Mouse (Mus musculus) hindbrain, embryonic 14.5 days (tissue): Measurements from ENCODE around the gene Kcnc3. TPM values are rescaled to one million over a fixed set of nuclear protein-coding genes. Genes with fewer than 3 reads are reported as not detected.

Source experiments
- ATAC-seq: fragments of 200-750 bp; cut with Nextera tagmentation; 2 replicates; pipeline ENCODE4 v1.8.0; 2017; ENCODE audit warnings: moderate number of reproducible peaks, mild to moderate bottlenecking, moderate TSS enrichment, moderate library complexity; ENCODE audit not compliant: low FRiP score
- DNase-seq: peaks from one replicate; pipeline ENCODE4 v3.0.0-alpha.2; 2015; ENCODE audit warnings: low spot score
- H3K27ac ChIP-seq: fragments of 300-500 bp; sonication (generic); 2 replicates; pipeline ENCODE4 v1.5.1; 2014; ENCODE audit warnings: mild to moderate bottlenecking, moderate library complexity
- H3K27me3 ChIP-seq: fragments of 300-500 bp; sonication (generic); 2 replicates; pipeline ENCODE4 v1.6.1; 2014; ENCODE audit warnings: mild to moderate bottlenecking, low read length, mixed read lengths; ENCODE audit not compliant: control insufficient read depth, insufficient read depth
- H3K36me3 ChIP-seq: fragments of 300-500 bp; sonication (generic); replicated peaks from 2 replicates; pipeline ENCODE4 v1.6.1; 2014; ENCODE audit not compliant: control insufficient read depth, insufficient read depth
- H3K4me1 ChIP-seq: fragments of 300-500 bp; sonication (generic); replicated peaks from 2 replicates; pipeline ENCODE4 v1.6.1; 2014; ENCODE audit warnings: antibody characterized with exemption, low read length, mixed read lengths; ENCODE audit not compliant: control insufficient read depth, insufficient read depth
- H3K4me2 ChIP-seq: fragments of 300-500 bp; sonication (generic); replicated peaks from 2 replicates; pipeline ENCODE4 v1.6.1; 2014; ENCODE audit warnings: mild to moderate bottlenecking, moderate library complexity
- H3K4me3 ChIP-seq: fragments of 300-500 bp; sonication (generic); replicated peaks from 2 replicates; pipeline ENCODE4 v1.5.1; 2014; ENCODE audit warnings: mild to moderate bottlenecking, low read length
- H3K9ac ChIP-seq: fragments of 300-500 bp; sonication (generic); 2 replicates; pipeline ENCODE4 v1.6.1; 2014
- H3K9me3 ChIP-seq: fragments of 300-500 bp; sonication (generic); 2 replicates; pipeline ENCODE4 v1.6.1; 2016; ENCODE audit warnings: low read length; ENCODE audit not compliant: control insufficient read depth
- WGBS: fragments of 180-500 bp; shearing (Covaris S2); extraction: QIAGEN DNeasy Blood & Tissue Kit; methylation state at CpG from one replicate; pipeline ENCODE4 v1.1.7; 2014; 5-methylcytosine and 5-hydroxymethylcytosine counted together
- polyA plus RNA-seq: library from polyadenylated mRNA; unstranded; fragments of >200 nt; fragmentation: Nextera tagmentation; extraction: Ambion mirVana; gene quantifications from 2 replicates; pipeline ENCODE4 v1.2.1, GENCODE M21; 2014

Gene Kcnc3
- polyA plus RNA-seq, 1 experiment from 2014 or later = 8.6 TPM

DNA sequence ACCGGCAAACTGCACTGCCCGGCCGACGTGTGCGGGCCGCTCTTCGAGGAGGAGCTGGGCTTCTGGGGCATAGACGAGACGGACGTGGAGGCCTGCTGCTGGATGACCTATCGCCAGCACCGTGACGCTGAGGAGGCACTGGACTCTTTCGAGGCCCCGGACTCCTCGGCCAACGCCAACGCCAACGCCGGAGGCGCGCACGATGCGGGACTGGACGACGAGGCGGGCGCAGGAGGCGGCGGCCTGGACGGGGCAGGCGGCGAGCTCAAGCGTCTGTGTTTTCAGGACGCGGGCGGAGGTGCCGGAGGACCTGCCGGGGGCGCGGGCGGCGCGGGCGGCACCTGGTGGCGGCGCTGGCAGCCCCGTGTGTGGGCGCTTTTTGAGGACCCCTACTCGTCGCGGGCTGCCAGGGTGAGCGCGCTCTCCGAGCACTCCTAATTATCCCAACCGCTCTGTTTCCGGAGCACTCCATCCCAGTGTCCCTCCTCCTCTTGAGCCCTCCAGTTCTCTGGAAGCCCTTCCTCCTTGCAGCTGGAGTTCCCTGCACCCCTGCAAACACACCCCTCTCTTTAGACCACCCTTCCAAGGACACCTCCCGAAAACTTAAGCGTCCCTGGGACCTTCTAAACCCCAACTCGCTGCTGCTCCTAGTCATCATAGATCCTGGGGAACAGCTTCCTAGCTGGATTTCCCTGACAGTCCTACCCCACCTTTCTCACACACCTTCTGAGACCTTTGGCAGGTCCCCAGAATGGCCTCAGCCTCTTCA is 1.1 kb downstream of the Kcnc3 start:
- DNase-seq (no peak), ATAC-seq (no peak)
- Histone ChIP-seq H3K27ac (no peak overlapping the region), H3K4me3 (peak overlapping the region; percentile 63), H3K36me3 (peaks cover 8% of the 10 kb centered on the region; the same call in 1 of the 2 replicates), H3K9me3 (no peaks in the 10 kb centered on the region), H3K9ac (peak overlapping the region; percentile 71), H3K4me2 (peak overlapping the region; percentile 87), H3K27me3 (peaks cover 19% of the 10 kb centered on the region), H3K4me1 (peaks cover 58% of the 10 kb centered on the region)
- under 1% methylated on average over 57 of the region's 60 CpGs for WGBS

DNA sequence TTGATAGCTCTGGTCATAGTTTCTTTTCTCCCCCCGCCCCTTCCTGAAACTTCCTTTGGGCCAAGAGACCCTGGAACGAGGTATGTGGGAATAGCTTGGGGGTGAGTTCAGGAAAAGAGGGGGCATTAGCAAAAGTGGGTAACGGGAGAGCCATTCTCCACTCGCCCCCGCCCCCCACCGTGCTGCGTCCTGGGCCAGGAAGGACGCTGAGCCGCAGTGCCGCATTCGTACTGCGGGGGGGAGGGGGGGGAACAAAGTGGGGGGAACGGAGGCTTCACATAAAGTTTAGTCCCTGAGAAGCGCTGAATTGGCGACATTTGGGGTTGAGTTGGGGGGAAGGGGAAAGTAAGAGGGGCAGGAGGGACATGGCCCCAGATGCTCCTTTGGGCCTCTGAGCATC is 2.6 kb downstream of the Kcnc3 start:
- H3K9me3 ChIP-seq = no peaks in the 10 kb centered on the region
- H3K4me3 ChIP-seq = peak overlapping the region; percentile 63
- DNase-seq (no peak), ATAC-seq (no peak)
- peaks cover 8% of the 10 kb centered on the region; the same call in 1 of the 2 replicates for H3K36me3 ChIP-seq
- peaks cover 19% of the 10 kb centered on the region for H3K27me3 ChIP-seq
- WGBS = 2% methylated on average over 14 of the region's 15 CpGs
- H3K4me1 ChIP-seq = peaks cover 47% of the 10 kb centered on the region
- H3K27ac ChIP-seq = no peak overlapping the region
- H3K4me2 ChIP-seq = peak overlapping the region; percentile 87
- no peak overlapping the region for H3K9ac ChIP-seq

DNA sequence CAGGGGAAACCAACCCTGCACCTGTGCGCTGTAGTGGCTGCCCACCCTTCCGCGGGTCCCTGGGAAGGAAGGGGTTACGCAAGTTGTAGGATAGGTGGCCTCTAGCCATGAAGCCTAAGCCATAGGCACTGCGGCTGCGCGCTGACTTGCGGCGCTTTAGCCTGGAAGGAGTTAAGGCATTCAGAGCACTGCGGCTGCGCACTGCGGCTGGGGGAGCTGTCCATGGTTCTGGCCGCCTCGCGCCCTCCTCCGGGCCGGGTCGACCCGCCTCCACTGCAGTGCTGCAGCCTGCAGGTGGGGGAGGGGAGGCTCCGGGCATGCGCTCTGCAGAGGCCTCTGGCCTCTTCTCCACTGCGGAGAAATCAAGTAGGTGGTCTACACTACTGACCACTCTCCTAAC is 3.3 kb downstream of the Kcnc3 start:
- Histone ChIP-seq H3K36me3 (peaks cover 8% of the 10 kb centered on the region; the same call in 1 of the 2 replicates), H3K4me2 (peak overlapping the region; percentile 87), H3K9ac (peak overlapping the region; percentile 66), H3K9me3 (no peaks in the 10 kb centered on the region), H3K27ac (peak overlapping the region; percentile 85), H3K4me1 (peaks cover 40% of the 10 kb centered on the region), H3K27me3 (peaks cover 19% of the 10 kb centered on the region), H3K4me3 (peak overlapping the region; percentile 63)
- WGBS = 1% methylated on average over 21 of the region's 22 CpGs
- ATAC-seq (peak; percentile 54), DNase-seq (peak; percentile 95)

GRCm38 (mm10) chr7:44594291-44594690 is 3.8 kb downstream of the Kcnc3 start:
- Histone ChIP-seq H3K27ac (peak overlapping the region; percentile 85), H3K4me3 (peak overlapping the region; percentile 63), H3K9me3 (no peaks in the 10 kb centered on the region), H3K36me3 (peaks cover 8% of the 10 kb centered on the region; the same call in 1 of the 2 replicates), H3K4me1 (peaks cover 40% of the 10 kb centered on the region), H3K9ac (peak overlapping the region; percentile 66), H3K27me3 (peaks cover 19% of the 10 kb centered on the region), H3K4me2 (peak overlapping the region; percentile 87)
- ATAC-seq = no peak
- peak; percentile 62 for DNase-seq
- 44% methylated on average over 6 of the region's 6 CpGs for WGBS

DNA sequence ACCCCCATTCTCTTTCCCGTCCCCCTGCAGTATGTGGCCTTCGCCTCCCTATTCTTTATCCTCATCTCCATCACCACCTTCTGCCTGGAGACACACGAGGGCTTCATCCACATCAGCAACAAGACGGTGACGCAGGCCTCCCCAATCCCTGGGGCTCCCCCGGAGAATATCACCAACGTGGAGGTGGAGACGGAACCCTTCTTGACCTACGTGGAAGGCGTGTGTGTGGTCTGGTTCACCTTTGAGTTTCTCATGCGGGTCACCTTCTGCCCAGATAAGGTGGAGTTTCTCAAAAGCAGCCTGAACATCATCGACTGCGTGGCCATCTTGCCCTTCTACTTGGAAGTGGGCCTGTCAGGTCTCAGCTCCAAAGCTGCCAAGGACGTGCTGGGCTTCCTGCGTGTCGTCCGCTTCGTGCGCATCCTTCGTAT is 4.7 kb downstream of the Kcnc3 start:
- H3K9ac ChIP-seq = no peak overlapping the region
- peaks cover 8% of the 10 kb centered on the region; the same call in 1 of the 2 replicates for H3K36me3 ChIP-seq
- no peak overlapping the region for H3K4me3 ChIP-seq
- 0 out of 2 replicates have a peak overlapping the region, but pooled peaks have one; percentile 85 for H3K27ac ChIP-seq
- peaks cover 34% of the 10 kb centered on the region for H3K4me1 ChIP-seq
- H3K9me3 ChIP-seq = no peaks in the 10 kb centered on the region
- no peak overlapping the region for H3K4me2 ChIP-seq
- peaks cover 19% of the 10 kb centered on the region for H3K27me3 ChIP-seq
- 93% methylated on average over 20 of the region's 20 CpGs for WGBS
- ATAC-seq = no peak
- DNase-seq = no peak

DNA sequence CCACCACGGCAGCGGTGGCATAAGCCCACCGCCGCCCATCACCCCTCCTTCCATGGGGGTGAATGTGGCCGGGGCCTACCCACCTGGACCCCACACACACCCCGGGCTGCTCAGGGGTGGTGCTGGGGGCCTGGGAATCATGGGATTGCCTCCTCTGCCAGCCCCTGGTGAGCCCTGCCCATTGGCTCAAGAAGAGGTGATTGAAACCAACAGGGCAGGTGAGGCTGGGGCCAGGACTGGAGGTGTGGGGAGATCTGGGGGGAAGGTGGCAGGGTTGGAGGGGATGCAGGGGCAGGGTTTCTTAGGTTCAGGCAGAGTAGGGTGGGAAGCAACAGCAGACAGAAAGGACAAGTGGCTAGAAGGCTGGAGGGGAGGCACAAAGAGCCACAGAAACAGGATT is 5.6 kb downstream of the Kcnc3 start:
- no peak overlapping the region for H3K4me2 ChIP-seq
- 93% methylated on average over 6 of the region's 6 CpGs for WGBS
- peaks cover 34% of the 10 kb centered on the region for H3K4me1 ChIP-seq
- no peak overlapping the region for H3K4me3 ChIP-seq
- H3K36me3 ChIP-seq = peaks cover 8% of the 10 kb centered on the region; the same call in 1 of the 2 replicates
- H3K9me3 ChIP-seq = no peaks in the 10 kb centered on the region
- ATAC-seq (no peak), DNase-seq (no peak)
- no peak overlapping the region for H3K9ac ChIP-seq
- no peak overlapping the region for H3K27ac ChIP-seq
- peaks cover 24% of the 10 kb centered on the region for H3K27me3 ChIP-seq

DNA sequence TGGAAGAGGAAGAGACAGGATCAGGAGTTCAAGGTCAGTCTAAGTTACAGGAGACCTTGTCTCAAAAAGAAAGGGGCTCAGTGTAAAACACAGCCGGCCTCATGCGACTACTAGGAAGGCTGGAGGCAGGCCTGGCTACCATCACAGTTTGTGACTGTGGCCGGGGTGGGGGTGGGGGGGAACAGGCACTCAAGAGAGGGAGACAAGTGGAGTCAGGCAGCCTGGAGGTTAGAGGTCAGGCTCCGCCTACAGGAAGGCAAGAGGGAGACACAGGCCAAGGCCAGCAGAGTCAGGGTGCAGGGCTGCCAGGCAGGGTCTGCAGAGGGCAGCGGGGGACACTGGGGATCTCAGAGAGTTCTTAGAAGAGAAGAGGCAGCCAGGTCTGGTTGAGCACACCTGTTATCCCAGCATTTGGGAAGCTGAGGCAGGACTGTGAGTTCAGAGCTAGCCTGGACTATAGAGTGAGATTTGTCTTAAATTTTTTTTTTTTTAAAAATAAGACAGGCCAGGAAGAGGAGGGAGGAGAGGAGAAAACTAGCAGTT is 6.6 kb downstream of the Kcnc3 start:
- Histone ChIP-seq H3K27ac (no peak overlapping the region), H3K9ac (no peak overlapping the region), H3K4me1 (peaks cover 23% of the 10 kb centered on the region), H3K27me3 (peaks cover 28% of the 10 kb centered on the region), H3K4me2 (no peak overlapping the region), H3K36me3 (peaks cover 8% of the 10 kb centered on the region; the same call in 1 of the 2 replicates), H3K4me3 (no peak overlapping the region), H3K9me3 (no peaks in the 10 kb centered on the region)
- WGBS = 72% methylated on average over 5 of the region's 5 CpGs
- no peak for DNase-seq
- ATAC-seq = no peak

- DNase-seq (no peak), ATAC-seq (no peak)
- peaks cover 17% of the 10 kb centered on the region for H3K4me1 ChIP-seq
- H3K4me3 ChIP-seq = no peak overlapping the region
- no peak overlapping the region for H3K4me2 ChIP-seq
- H3K36me3 ChIP-seq = peaks cover 8% of the 10 kb centered on the region; the same call in 1 of the 2 replicates
- WGBS = 88% methylated on average over 4 of the region's 4 CpGs
- H3K27ac ChIP-seq = no peak overlapping the region
- H3K9me3 ChIP-seq = no peaks in the 10 kb centered on the region
- H3K9ac ChIP-seq = no peak overlapping the region
- H3K27me3 ChIP-seq = peaks cover 28% of the 10 kb centered on the region
Measured at GRCm38 (mm10) chr7:44597666-44598065, 7.2 kb downstream of the Kcnc3 start.

- Histone ChIP-seq H3K36me3 (peaks cover 8% of the 10 kb centered on the region; the same call in 1 of the 2 replicates), H3K4me1 (peaks cover 11% of the 10 kb centered on the region), H3K27ac (no peak overlapping the region), H3K9me3 (no peaks in the 10 kb centered on the region), H3K27me3 (peaks cover 23% of the 10 kb centered on the region; the same call in 1 of the 2 replicates), H3K4me3 (no peak overlapping the region), H3K9ac (no peak overlapping the region), H3K4me2 (no peak overlapping the region)
- WGBS = 83% methylated on average over 10 of the region's 12 CpGs
- DNase-seq (no peak), ATAC-seq (no peak)
Measured at GRCm38 (mm10) chr7:44598336-44598735, 7.9 kb downstream of the Kcnc3 start.
